Mouse (Mus musculus) right cerebral cortex, postnatal 10 days (tissue): Measurements from ENCODE around the gene Gtf2h5.

Source experiments
- DNase-seq, 2 experiments: peaks; one replicate each; pipeline ENCODE4 v3.0.0; 2021; ENCODE audit warnings: low spot score in 2 of 2

Gene Gtf2h5

DNA sequence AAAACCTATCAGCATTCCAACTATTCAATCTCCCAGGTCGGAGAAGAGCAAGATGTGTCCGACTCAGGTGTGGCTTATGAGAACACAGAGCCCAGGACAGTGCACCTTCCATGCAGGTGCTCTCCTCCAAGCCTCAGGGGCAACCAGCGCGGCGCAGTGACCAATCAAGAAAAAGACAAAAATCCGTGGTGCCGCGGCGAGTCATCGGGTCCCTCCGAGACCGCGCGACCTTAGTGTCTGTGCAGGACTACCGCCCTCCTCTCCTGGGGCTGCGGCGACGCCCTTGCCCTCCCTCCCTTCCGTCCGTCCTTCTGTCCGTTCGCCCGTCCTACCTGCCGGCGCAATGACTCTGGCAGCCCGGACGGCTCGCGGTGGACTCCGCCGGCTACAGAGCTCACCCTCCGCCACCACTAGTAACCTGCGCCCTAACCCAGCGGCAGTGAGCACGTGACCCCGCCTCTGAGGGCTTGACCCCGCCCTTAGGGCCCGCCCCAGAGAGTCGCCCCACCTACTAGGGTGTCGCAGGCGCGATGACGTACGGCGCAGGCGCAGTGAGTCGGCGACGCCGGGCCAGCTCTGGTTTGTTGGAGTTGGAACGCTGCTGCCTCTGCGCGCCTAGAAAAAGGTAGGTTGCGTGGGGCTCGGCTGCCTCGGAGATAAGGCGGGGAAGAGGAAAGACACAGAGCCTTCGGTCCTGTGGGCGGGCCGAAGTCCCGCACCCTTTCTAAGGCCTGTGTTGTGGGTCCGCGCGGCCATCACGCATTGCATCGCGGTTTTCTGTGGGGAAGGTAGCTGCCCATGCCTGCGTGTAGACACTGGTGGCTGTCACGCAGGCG is at the start of gene Gtf2h5, which contains the start of gene Serac1:
TSS of gene Gtf2h5 (plus strand) at position 500 of the 836 bp plus-strand sequence.
TSS of gene Serac1 (minus strand) at position 455 of the 836 bp plus-strand sequence.
- peak; percentile 98 to 99 for DNase-seq

DNA sequence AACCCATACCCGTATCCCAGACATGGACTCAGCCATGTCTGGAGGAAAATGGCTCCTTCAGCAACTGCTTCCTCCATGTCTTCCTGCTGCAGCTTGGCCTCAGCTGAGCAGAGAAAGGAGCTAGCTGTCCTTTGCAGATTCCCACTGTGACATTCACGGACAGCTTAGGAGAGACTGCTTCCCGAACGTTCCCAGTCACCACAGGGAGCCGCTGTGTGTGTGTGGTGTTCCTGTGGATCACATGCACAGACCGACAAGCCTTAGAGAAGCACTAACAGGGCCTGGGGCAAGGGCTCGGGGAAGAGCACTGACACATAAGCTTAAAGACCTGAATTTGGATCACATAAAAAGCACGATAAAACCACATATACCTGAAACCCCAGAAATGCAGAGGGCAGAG is 43.9 kb upstream of the Gtf2h5 start:
- no peak for DNase-seq

DNA sequence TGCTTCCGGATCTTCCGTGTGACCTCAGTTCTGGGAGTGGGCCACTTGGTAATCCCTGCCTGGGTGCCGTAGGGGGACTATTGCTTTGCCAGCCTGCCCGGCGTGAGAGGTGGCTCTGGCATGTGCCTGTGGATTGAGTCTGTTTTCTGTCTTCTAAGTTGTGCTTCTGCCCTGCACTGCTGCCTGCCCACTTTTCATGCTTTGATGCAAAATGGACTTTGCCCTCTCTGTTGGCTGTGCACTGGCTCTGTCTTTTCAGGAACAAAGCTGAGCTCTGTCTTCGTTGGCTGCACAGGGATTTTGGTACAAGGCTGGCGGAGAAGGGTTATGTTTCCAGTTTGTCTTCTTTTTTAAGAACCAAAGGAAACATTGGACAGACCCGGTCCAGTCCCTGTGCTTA is 43.1 kb upstream of the Gtf2h5 start:
- DNase-seq: no peak

DNA sequence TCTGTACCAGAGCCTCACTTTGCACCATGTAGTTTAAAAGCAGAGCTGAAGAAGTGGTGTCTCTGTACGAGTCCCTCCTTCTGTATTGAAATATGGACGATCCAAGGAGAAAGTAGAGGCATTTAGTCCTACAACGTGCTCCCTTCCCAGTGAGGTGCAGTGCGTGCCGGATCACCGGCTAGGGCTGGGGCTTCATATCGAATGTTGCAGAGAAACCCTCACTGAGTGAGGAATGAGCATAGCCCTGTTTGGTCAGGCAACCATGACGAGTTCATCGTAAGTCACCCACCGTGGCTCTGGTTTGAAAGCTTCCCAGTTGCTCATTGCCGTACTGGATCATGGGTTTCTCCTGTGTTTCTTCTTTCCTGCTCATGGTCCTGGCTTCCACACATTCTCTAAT is 42.7 kb upstream of the Gtf2h5 start:
- no peak for DNase-seq

DNA sequence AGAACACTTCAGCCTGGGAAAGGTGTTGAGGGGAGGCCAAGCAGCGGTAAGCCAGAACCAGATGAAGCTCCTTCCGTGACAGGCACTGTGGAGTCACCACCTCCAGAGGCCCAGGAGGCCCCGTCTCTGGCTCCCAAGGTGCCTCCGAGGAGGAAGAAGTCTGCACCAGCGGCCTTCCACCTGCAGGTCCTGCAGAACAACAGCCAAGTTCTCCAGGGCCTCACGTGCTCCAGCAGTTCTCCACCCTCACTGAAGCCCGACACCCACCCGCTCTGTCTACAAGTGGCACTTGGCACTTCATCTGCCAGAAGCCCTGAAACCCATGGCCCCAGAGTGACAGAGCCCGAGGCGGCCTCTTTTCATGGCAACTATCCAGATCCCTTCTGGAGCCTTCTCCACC is 42.1 kb upstream of the Gtf2h5 start:
- DNase-seq: no peak

DNA sequence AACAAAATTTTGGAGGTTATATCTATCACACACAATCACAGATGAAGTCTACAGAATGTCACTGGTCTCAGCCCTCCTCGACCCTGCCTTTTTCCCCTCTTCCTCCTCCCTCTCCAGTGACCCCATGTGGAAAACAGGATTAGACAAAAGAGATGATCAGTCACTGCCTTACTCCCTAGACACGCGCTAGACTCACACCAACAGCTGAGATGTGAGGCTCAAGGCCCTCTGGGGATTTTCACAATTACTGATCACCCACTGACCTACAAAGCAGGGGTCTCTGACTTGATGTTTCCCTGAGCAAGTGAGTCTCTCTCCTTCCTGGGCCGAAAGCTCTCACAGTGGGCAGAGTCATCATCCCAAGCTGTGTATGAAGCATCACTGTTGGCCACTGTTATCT is 26.8 kb upstream of the Gtf2h5 start:
- DNase-seq: no peak

DNA sequence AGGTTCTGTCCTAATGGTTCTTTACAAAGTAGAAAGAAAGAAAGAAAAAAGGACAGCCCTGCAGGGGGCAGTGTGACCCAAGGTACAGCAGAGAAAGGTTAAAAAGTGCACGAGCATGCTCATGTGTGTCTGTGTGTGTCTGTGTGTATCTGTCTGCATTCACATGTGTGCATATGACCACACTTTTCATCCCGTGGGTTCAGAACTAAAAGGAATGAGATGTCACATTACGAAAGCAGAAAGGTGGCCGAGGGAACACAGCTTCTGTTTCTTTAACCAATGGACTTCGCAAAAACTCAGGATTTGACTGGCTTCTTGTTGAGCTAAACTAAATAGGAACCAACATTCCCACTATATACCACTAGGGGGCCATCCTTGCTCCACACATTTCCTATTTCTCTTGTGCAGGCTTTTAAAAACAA is 24.6 kb upstream of the Gtf2h5 start:
- no peak for DNase-seq

DNA sequence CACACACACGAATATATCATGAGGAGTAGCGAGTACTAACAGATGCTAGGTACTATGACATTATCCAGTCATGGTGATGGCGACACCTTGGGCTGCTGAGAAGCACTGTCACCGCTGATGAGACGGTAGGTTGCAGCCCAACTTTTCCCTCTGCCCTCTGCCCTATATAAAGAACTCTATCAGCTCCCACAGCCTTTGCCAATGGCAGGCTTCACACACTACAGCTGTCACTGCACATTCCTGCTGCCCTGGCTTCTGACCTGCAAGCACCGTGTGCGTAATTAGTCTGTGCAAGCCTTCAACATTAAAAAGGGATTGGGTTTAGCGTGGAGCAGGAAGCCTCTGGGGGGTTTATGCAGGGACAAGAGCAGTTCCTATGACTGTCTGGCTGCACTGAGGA is 16.8 kb upstream of the Gtf2h5 start:
- no peak for DNase-seq

DNA sequence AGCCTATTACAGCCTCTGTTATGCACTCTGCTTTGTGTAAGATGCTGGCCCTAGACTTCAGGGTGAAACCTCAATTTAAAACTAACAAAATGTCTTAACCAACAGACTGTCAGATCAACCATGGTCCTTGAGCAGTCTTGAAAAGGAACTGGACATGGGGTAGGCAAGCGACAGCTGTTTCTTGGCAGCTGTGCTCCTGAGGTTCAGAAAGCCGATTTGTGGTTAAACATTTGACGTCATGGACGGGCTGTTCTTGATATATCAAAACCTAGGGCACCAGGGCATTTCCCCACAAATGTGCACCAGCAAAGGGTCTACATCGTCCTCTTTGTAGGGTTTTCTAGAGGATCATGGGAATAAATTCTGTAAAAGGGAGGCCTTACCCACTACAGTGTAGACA is 16.1 kb upstream of the Gtf2h5 start:
- no peak for DNase-seq

DNA sequence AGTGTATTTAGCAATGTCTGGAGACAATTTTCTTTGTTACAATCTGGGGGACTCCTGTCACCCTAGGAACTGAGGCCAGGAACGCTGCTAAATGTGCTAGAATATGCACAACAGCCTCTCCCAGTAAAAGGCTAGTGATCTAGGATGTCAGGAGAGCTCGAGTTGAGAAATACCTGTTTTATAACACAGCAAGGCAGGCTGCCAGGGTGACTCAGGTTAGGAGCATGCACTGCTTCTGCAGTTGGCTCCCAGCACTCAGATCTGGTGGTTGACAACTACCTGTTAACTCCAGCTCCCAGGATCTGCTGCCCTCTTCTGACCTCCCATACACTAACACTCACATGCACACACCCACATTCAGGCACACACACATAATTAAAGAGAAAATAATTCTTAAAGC is 13.6 kb upstream of the Gtf2h5 start:
- DNase-seq: no peak

DNA sequence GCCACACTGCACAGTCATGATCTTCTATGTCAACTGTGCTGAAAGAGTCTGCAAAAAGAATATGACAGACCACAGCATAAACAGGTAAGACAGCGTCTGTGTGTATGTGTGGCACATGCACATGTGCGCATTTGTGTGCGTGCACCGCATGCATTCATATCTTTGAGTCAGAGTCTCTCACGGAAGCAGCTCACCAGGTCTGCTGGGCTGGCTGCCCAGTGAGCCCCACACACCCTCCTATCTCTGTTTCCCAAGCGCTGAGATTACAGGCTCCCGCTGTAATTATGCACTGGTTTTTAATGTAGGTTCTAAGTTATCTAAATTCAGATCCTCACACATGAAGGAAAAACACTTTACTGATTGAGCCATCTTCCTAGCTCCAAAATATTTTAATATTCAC is 12.0 kb upstream of the Gtf2h5 start:
- no peak for DNase-seq

DNA sequence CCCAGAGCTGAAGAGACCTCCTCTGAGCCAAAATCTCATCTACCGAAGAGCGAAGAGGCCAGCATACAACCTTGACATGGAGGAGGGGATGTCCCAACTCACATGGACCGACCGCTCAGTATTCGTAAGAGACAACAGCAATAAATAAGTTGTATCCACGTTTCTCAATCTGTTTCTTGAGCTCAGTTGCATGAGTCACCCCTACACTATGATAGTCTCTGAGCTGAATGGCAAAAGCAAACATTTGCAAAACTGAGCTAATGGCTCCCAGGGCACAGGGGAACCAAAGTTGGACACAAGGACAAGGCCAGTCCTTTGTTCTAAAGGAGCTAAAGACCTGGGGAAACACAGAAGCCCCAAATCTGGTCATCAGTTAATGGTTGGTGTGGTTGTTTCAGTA is 9.7 kb upstream of the Gtf2h5 start:
- DNase-seq: no peak

DNA sequence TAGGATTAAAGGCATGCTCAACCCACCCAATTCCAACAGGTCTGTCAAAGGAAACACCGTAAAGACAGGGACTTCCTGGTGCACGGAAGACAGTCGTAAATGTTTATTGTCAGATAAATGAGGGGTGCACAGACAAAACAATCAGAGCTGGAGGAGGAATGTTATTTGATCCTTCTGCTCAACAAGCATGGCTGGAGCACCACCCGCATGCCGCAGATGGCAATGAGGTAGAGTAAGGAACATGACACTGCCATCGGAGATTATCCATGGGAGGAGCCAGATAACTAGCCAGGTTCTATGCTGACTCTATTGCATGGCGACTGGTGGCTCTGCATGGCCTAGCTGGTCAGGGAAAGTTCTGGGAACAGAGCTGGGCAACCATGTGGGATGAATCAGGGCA is 6.2 kb upstream of the Gtf2h5 start:
- no peak for DNase-seq

DNA sequence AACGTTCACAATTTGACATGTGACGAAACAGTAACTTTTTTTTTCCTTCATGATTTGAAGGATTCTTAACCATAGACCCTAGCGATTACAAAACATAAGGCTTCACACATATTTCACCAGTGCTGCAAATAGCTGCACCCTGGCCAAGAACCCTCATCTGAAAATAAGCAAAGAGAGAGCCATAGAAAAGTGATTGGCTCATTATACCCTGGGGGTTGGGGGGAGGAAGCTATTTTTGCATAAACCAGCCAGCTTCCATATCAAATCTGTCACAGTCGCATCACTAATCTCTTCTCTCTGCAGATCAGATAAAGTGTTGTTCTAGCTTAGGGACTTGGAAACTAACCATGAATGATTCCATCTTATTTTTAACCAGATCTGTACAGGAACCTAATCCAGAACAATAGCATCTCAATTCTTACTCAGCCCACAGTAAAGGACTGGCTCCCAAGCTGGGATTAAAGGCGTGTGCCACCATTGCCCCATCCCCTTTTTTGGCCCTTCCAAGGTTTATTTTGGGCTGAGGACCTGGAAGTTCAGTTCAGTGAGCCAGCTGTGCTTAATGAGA is 3.8 kb downstream of the Gtf2h5 start:
- no peak for DNase-seq

DNA sequence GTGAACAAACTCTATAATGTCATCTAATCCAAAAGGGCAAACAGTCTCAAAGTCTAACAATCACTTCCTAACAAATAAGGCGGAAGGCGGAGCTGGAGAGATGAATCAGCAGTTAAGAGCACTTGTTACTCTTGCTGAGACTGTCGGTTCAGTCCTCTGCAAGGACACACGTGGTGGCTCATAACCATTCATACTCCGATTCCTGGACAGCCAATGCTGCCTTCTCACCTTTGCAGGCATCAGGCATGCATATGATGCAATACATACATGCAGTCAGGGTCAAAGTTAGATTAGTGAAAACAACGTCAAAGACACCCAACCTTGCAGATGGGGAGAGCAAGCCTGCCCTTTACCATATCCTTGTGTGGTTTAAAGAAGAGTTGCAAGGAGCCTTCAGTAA is 12.0 kb downstream of the Gtf2h5 start:
- DNase-seq: no peak

DNA sequence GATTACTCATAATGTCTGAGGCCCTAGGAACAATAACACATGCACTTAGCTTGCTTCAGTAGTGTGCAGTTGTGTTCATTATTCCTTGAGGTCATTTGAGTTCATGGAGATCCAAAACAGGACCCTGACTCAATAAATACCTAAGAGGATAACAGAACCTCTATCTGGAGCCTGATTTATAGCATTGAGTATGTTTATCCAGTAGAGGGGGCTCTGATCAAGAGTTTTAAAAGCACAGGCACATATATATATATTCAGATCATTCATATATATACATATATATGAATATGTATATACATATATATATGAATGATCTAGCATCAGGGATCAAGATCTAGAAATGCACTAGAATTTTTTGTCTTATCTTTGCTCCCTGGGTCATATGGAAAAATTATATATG is 16.0 kb downstream of the Gtf2h5 start:
- DNase-seq: no peak

DNA sequence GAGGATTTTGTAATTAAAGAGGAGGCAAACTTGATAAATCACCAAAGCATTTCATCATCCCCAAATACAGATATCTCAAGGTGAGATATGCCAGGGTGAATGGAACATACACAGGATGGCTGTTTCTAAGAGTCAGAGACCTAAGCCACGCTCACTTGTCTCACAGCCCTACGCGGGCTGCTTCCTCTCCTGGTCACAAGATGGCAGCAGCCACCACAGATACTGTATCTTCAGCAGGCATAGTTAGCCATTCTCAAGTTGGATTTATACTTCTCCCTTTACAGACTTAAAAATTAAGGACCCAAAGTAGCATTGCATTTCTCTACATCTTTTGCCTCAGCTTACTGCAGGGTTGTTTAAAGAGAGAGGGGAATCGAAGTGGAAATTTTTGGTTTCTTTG is 18.3 kb downstream of the Gtf2h5 start:
- peak; percentile 61 to 71 for DNase-seq

DNA sequence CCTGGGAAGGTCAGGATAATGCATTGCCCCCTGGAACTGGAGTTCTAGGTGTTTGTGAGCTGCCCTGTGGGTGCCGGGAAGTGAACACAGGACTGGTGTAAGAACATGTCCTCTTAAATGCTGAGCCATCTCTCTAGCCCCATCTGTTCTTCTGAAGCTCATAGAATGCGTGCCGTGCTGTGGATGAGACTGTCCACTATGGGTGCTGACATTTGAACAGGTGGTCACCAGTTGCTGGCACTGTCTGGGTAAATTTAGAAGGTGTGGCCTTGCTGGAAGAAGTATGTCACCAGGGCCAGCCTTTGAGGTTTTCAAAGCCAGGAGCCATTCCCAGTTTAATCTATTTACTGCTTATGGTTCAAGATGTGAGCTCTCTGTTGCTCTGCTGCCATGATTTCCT is 22.7 kb downstream of the Gtf2h5 start:
- no peak for DNase-seq

DNA sequence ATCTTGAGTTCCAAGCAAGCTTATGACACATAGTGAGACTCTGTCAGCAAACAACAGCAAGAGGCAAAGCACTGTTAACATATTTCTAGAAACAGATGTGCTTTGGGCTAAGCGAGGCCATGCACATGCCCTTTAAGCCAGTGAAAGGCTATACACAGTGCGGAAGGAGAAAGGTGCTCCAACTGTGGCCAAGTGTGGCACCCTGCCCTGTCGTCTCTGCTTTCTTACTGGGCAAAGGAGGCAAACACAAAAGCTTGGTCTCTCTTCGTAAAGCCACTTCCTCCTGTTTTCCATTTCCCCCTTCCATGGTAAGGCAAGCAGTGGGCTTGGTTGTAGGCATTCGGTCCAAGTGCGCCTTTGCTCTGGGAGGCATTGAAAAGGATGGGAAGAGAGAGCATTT is 24.0 kb downstream of the Gtf2h5 start:
- DNase-seq: no peak

DNA sequence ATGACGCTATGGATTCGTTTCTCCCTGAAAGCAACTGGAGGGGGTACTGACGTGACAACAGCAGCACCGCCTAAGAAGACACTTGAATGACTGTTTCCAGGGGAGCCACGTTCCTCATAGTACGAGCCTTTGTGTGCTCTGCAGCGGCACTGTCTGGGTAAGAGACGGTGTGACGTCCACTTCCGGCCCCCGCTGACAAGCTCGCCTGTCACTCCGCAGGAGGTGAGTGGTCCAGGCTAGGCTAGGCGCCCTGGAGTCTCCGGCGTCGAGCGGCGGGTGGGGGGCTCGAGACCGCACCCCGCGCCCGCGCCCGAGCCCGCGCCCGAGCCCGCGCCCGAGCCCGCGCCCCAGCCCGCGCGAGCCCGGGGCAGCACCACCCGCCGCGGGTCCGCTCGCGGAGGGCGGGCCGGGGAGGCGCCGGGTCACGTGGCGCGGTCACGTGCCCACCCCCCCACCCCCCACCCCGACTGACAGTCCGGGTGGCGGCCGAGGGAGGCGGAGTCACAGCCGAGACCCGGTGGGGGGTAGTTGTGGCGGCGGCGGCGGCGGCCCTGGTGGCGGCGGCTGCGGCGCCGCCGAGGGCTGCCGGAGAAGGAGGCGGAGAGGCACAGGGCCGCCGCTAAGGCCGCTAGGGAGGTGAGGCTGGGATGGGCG is 26.9 kb downstream of the Gtf2h5 start, which contains the start of gene Tulp4:
TSS of gene Tulp4 (plus strand) at position 77 of the 654 bp plus-strand sequence.
- peak; percentile 89 to 95 for DNase-seq

DNA sequence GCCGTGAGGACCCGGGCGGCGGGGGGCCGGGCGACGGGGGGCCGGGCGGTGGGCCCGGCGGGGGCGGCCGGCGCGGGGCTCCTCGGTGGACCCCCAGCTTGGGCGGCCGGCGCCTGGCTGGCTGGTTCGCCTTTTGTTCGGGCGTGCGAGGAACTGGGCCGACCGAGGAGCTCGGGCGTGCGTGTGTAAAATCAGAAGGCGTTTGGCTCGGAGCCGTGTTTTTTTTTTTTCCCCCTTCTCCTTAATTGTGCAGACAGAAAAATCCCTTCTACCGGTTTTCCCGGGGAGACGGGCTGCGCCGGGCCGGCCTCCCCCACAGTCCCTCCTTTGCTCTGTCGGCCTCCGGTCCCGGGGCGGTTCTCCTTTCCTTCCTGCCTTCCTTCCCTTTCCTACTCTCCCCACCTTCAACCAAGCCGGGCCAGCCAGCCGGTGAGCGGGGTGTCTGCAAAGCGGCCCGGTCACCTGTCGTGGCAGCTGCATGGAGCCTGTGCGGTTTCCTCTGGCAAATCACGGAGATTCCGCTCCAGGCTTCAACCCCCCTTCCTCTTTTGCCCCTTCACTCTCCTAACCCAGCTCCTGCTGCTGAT is 27.5 kb downstream of the Gtf2h5 start:
- DNase-seq: peak; percentile 79 to 80

DNA sequence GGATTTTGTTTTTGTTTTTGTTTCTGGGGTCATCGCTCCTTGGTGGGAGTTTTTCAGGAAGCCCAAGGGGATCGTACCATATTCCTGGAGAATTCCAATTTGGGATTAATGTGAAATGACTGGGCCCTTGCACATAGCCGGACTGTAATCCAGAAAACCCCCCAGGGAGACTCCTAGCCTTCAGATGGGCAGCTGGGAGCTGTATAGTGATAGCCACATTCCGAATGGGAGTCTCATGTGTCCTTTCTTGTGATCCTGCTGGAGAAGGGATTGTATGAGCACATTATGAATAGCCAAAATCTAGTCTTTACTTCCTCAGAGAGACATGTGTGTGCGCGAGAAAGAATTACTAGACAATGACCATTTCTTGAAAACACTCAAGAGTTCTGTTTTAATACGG is 28.6 kb downstream of the Gtf2h5 start:
- DNase-seq: no peak

DNA sequence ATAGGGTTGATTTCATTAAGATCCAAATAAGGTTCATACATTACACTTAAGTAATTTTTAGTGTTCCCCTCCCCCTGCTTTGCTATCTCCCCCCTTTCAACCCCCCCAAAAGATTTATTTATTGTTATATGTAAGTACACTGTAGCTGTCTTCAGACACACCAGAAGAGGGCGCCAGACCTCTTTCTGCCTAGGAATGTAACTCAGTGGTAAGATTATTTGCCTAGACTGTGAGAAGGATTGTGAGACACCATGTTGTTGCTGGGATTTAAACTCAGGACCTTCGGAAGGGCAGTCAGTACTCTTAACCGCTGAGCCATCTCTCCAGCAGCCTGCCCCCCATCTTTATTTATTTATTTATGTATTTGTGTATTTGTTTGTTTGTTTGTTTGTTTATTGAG is 31.4 kb downstream of the Gtf2h5 start:
- DNase-seq: no peak
